Mouse (Mus musculus) fat pad, adult 2 months (tissue): ENCODE results near the gene Svs3a.
"Not testable (repeated sequence)": the region's sequence is repeated elsewhere in the genome, so short reads cannot be mapped to it uniquely, and the experiment has no call there.

Source experiments
- DNase-seq: peaks from one replicate; pipeline ENCODE4 v3.0.0-alpha.2; 2011; ENCODE audit warnings: low read depth, low spot score; ENCODE audit errors: extremely low read depth

Svs3a gene

GRCm38 (mm10) chr2:164288968-164289367 lies at the start of gene Svs3a:
Svs3a (plus strand) TSS chr2:164289268.
- not testable (repeated sequence) for DNase-seq

- DNase-seq = not testable (repeated sequence)
Observed at GRCm38 (mm10) chr2:164256540-164256939, 32.5 kb upstream of the Svs3a start, which contains the start of gene Svs3b. Svs3b (minus strand) TSS chr2:164256640.

DNA sequence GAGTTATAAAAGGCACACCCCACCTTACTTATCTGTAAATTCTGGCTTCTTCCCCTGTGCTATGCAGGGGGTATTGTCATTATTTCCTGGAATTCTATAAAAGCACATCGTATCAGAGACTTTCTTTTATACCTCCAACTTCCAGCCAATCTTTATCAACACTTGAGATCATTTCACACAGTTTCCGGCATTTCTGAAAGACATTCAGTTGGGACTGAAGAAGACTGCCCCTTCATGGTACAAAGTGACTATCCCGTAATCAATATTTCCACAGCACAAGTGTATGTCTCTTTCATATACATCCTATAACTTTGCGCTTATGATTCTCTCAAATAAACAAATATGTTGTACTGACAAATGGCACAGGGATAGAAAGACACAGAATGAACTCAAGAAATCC lies 10.7 kb upstream of the Svs3a start, which contains the start of gene Svs4:
Gene Svs4 (minus strand): TSS at position 101 of the 400 bp plus-strand sequence.
- no peak for DNase-seq

DNA sequence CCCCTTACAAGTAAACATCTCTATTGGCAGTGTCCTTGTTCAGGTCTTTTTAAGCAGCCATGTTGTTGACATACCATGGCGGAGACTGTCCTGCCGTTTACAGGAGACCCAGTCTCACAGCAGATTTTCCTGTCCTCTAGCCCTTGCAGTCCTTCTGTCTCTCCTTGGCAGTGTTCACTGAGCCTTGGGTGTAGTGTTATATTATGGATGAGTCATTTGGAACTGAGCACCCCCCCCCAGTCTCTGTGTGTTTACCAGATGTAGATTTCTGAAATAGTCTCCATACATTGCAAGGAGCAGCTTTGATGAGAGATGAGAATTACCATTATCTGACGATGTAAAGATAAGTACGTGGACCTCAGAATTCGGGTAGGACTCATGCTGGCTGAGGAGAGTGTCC lies 23.5 kb downstream of the Svs3a start:
- no peak for DNase-seq

- not testable (repeated sequence) for DNase-seq
Observed at GRCm38 (mm10) chr2:164315460-164315859, 26.4 kb downstream of the Svs3a start.

DNA sequence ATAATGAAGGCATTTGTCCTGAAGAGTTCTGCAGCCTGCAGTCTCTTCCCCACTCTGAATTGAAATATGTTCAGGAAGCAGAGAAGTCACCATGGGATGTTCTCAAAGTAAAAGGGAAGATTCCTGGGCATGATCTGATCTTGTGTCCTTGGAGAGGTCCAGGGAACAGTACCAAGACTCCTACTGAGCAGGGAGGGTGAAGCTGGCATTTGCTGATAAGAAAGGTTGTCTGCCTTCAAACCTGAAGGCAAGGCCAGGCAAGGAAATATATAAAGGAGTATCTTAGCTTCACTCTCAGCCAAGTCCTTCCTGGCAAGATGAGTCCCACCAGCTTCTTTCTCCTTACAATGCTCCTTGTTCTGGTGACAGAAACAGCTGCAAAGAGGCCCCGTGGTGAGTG lies 27.4 kb downstream of the Svs3a start, which contains the start of gene Svs6:
Gene Svs6 (plus strand): TSS at position 301 of the 400 bp plus-strand sequence.
- DNase-seq = not testable (repeated sequence)

DNA sequence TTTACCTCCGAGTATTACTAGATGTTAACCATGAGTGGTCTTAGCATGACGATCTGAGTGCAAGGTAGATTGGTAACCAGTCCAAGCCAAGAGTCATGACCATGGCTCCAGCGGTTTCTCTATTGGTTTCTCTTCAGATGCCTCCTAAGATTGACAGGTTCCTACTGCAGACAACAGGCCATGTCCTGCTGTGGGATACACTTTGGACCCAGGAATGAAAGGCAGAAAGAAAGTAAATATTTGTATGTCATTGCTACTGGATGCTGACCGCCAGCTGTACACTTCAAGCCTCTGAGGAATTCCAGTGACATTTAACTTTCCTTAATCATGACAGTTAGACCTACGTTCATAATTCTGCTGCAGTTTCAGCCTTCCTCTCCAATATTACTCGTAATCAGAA lies 31.9 kb downstream of the Svs3a start:
- DNase-seq = no peak

- DNase-seq = not testable (repeated sequence)
Observed at GRCm38 (mm10) chr2:164332440-164332839, 43.4 kb downstream of the Svs3a start, which contains the start of gene Svs5. Svs5 (plus strand) TSS chr2:164332740.
